Mouse (Mus musculus): ENCODE measurements around the gene Vsnl1. TPM values are rescaled to one million over a fixed set of nuclear protein-coding genes. Genes with fewer than 3 reads are reported as not detected.

Vsnl1 gene
- polyA plus RNA-seq, 1 experiment from 2014 or later: 1.0 TPM

- H3K27ac ChIP-seq (ENCODE audit: low read length): no peak overlapping the region
- WGBS: 9% methylated on average over 15 of the region's 15 CpGs
- ATAC-seq (ENCODE audit: insufficient read depth, low FRiP score): no peak
- H3K4me1 ChIP-seq (ENCODE audit: control insufficient read depth, insufficient read depth, low read length): peaks cover 6% of the 10 kb centered on the region
- H3K9me3 ChIP-seq (replicated peaks; ENCODE audit: control insufficient read depth, low read length): no peaks in the 10 kb centered on the region
- H3K27me3 ChIP-seq (ENCODE audit: control insufficient read depth, insufficient read depth, low read length): peaks cover 17% of the 10 kb centered on the region
- peak overlapping the region; percentile 71 for H3K4me2 ChIP-seq (ENCODE audit: low read depth, low read length)
- no peaks in the 10 kb centered on the region for H3K36me3 ChIP-seq (ENCODE audit: control insufficient read depth, insufficient read depth, low read length)
- peak overlapping the region; percentile 46 for H3K4me3 ChIP-seq (replicated peaks; ENCODE audit: low read length)
- no peak overlapping the region for H3K9ac ChIP-seq (ENCODE audit: low read length)
Observed at GRCm38 (mm10) chr12:11435246-11436022, 979 bp downstream of the Vsnl1 start.

GRCm38 (mm10) chr12:11434446-11434845, 2.0 kb downstream of the Vsnl1 start:
- Histone ChIP-seq H3K9me3 (replicated peaks; ENCODE audit: control insufficient read depth, low read length) (no peaks in the 10 kb centered on the region), H3K36me3 (ENCODE audit: control insufficient read depth, insufficient read depth, low read length) (no peaks in the 10 kb centered on the region), H3K4me3 (replicated peaks; ENCODE audit: low read length) (no peak overlapping the region), H3K4me2 (ENCODE audit: low read depth, low read length) (no peak overlapping the region), H3K27me3 (ENCODE audit: control insufficient read depth, insufficient read depth, low read length) (peaks cover 17% of the 10 kb centered on the region), H3K9ac (ENCODE audit: low read length) (no peak overlapping the region), H3K27ac (ENCODE audit: low read length) (no peak overlapping the region), H3K4me1 (ENCODE audit: control insufficient read depth, insufficient read depth, low read length) (peaks cover 6% of the 10 kb centered on the region)
- no peak for ATAC-seq (ENCODE audit: insufficient read depth, low FRiP score)
- 79% methylated on average over 8 of the region's 8 CpGs for WGBS

DNA sequence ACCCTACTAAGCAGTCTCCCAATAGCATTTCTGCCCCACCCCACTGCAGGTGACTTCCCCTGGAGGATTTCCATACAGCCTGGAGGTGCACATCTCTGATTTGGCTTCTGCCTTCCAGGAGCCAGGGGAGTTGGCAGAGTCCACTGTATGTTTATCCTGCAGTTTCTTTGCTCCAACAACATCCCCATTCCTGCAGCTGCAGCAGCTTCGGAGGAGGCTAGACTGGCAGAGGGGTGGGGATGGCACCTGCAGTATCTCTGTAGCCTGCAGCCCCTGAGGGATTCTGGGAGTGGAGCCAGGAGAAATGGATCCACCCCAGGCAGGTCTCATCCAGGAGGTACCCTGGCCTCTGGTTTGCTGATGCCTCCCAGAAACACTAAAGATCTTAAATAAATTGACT, 2.7 kb downstream of the Vsnl1 start:
- Histone ChIP-seq H3K4me3 (replicated peaks; ENCODE audit: low read length) (no peak overlapping the region), H3K36me3 (ENCODE audit: control insufficient read depth, insufficient read depth, low read length) (no peaks in the 10 kb centered on the region), H3K27me3 (ENCODE audit: control insufficient read depth, insufficient read depth, low read length) (peaks cover 17% of the 10 kb centered on the region), H3K9ac (ENCODE audit: low read length) (no peak overlapping the region), H3K9me3 (replicated peaks; ENCODE audit: control insufficient read depth, low read length) (no peaks in the 10 kb centered on the region), H3K4me2 (ENCODE audit: low read depth, low read length) (no peak overlapping the region), H3K4me1 (ENCODE audit: control insufficient read depth, insufficient read depth, low read length) (peaks cover 6% of the 10 kb centered on the region), H3K27ac (ENCODE audit: low read length) (no peak overlapping the region)
- no peak for ATAC-seq (ENCODE audit: insufficient read depth, low FRiP score)
- 26% methylated on average over 1 of the region's 1 CpGs for WGBS

GRCm38 (mm10) chr12:11433126-11433525, 3.3 kb downstream of the Vsnl1 start:
- no peak overlapping the region for H3K4me2 ChIP-seq (ENCODE audit: low read depth, low read length)

DNA sequence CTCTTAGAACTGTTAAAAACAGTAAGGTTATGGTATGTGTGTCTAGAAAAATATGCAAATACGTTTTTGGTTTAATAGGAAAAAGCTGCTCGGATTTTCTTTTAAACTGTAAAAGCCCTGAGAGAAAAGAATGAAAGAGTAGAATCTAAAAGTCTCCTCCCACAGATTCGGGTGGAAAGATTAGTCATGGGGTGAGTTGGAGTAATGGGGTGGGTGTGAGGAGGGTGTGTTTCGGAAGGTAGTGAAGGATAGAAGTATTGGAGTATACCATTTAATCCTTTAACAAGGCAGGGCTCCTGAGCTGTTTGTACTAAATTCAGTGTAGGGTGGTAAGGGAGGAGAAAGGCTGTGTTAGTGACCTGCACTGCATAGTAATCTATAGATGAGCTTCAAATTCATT, 9.0 kb downstream of the Vsnl1 start:
- no peaks in the 10 kb centered on the region for H3K9me3 ChIP-seq (replicated peaks; ENCODE audit: control insufficient read depth, low read length)
- H3K4me1 ChIP-seq (ENCODE audit: control insufficient read depth, insufficient read depth, low read length): no peaks in the 10 kb centered on the region
- WGBS: 57% methylated on average over 4 of the region's 4 CpGs
- H3K27me3 ChIP-seq (ENCODE audit: control insufficient read depth, insufficient read depth, low read length): no peaks in the 10 kb centered on the region
- ATAC-seq (ENCODE audit: insufficient read depth, low FRiP score): no peak
- H3K27ac ChIP-seq (ENCODE audit: low read length): no peak overlapping the region
- H3K4me3 ChIP-seq (replicated peaks; ENCODE audit: low read length): no peak overlapping the region
- no peaks in the 10 kb centered on the region for H3K36me3 ChIP-seq (ENCODE audit: control insufficient read depth, insufficient read depth, low read length)
- H3K4me2 ChIP-seq (ENCODE audit: low read depth, low read length): no peak overlapping the region
- H3K9ac ChIP-seq (ENCODE audit: low read length): no peak overlapping the region

More at GRCm38 (mm10) chr12:11433126-11433525, 3.3 kb downstream of the Vsnl1 start:
- Histone ChIP-seq H3K9me3 (replicated peaks; ENCODE audit: control insufficient read depth, low read length) (no peaks in the 10 kb centered on the region), H3K27me3 (ENCODE audit: control insufficient read depth, insufficient read depth, low read length) (peaks cover 14% of the 10 kb centered on the region), H3K27ac (ENCODE audit: low read length) (no peak overlapping the region), H3K9ac (ENCODE audit: low read length) (no peak overlapping the region), H3K4me3 (replicated peaks; ENCODE audit: low read length) (no peak overlapping the region), H3K36me3 (ENCODE audit: control insufficient read depth, insufficient read depth, low read length) (no peaks in the 10 kb centered on the region), H3K4me1 (ENCODE audit: control insufficient read depth, insufficient read depth, low read length) (peaks cover 6% of the 10 kb centered on the region)
- ATAC-seq (ENCODE audit: insufficient read depth, low FRiP score): no peak
- WGBS: 88% methylated on average over 1 of the region's 1 CpGs

DNA sequence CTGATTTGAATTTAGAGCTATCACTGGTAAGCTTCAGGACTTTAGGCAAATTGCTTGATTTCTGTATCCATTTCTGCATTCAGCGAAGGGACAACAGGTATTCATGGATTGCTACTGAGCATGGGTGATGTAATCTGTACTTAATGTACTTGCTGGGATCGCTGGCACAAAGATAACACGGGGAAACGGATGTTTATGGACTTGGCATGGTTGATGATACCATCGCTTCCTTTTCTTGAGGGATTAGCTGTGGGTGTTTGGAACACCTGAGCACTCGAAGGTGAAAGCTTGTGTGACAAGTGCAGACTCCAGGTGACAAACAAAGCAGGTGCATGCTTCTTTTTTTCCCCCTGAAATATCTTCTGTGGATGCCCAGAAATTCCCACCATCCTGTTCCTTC, 18.3 kb downstream of the Vsnl1 start:
- no peaks in the 10 kb centered on the region for H3K36me3 ChIP-seq (ENCODE audit: control insufficient read depth, insufficient read depth, low read length)
- no peak overlapping the region for H3K9ac ChIP-seq (ENCODE audit: low read length)
- H3K4me3 ChIP-seq (replicated peaks; ENCODE audit: low read length): no peak overlapping the region
- 76% methylated on average over 6 of the region's 6 CpGs for WGBS
- no peak overlapping the region for H3K27ac ChIP-seq (ENCODE audit: low read length)
- no peak for ATAC-seq (ENCODE audit: insufficient read depth, low FRiP score)
- no peaks in the 10 kb centered on the region for H3K4me1 ChIP-seq (ENCODE audit: control insufficient read depth, insufficient read depth, low read length)
- H3K4me2 ChIP-seq (ENCODE audit: low read depth, low read length): no peak overlapping the region
- no peaks in the 10 kb centered on the region for H3K27me3 ChIP-seq (ENCODE audit: control insufficient read depth, insufficient read depth, low read length)
- H3K9me3 ChIP-seq (replicated peaks; ENCODE audit: control insufficient read depth, low read length): peaks cover 4% of the 10 kb centered on the region

DNA sequence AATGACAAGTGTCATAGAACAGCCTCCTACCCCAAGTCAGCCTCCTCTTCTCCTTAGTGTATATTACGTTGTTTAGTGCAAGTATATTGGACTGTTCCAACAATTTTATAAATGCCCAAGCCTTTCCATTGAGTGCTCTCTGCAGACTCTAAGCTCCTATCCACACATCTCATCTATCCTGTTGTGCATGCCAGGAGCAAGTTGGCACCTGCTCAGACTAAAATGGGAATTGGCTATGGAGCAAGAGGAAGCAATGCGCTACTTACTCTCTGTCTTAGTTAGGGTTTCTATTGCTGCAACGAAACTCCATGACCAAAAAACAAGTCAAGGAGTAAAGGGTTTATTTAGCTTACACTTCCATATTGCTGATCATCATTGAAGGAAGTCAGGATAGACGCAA, 28.7 kb downstream of the Vsnl1 start:
- WGBS: 87% methylated on average over 4 of the region's 4 CpGs
- H3K27me3 ChIP-seq (ENCODE audit: control insufficient read depth, insufficient read depth, low read length): no peaks in the 10 kb centered on the region

DNA sequence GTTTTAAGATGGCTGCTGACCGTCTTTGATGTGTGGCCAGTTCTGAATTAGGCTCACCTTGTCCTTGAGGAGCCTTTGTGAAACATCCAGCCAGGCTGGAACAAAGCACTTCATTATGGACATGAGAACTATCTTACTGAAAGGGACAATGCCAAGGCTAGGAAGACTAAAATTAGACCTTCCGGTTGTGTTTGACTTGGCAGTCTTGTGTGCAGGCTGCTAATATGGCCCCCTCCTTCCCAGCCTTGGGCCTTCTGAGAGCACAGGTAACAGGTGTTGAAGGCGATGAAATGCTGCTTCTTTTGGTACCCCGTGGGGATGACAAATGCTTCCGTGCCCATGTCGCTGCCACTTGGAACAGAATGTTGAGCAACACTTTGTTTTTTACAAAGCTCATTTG, 37.6 kb downstream of the Vsnl1 start:
- H3K27me3 ChIP-seq (ENCODE audit: control insufficient read depth, insufficient read depth, low read length): no peaks in the 10 kb centered on the region
- no peaks in the 10 kb centered on the region for H3K36me3 ChIP-seq (ENCODE audit: control insufficient read depth, insufficient read depth, low read length)
- H3K27ac ChIP-seq (ENCODE audit: low read length): no peak overlapping the region
- no peak overlapping the region for H3K4me2 ChIP-seq (ENCODE audit: low read depth, low read length)
- H3K9ac ChIP-seq (ENCODE audit: low read length): no peak overlapping the region
- no peaks in the 10 kb centered on the region for H3K4me1 ChIP-seq (ENCODE audit: control insufficient read depth, insufficient read depth, low read length)
- H3K4me3 ChIP-seq (replicated peaks; ENCODE audit: low read length): no peak overlapping the region
- no peaks in the 10 kb centered on the region for H3K9me3 ChIP-seq (replicated peaks; ENCODE audit: control insufficient read depth, low read length)
- no peak for ATAC-seq (ENCODE audit: insufficient read depth, low FRiP score)
- WGBS: 90% methylated on average over 6 of the region's 6 CpGs

More for the DNA sequence above, 28.7 kb downstream of the Vsnl1 start:
- Histone ChIP-seq H3K4me2 (ENCODE audit: low read depth, low read length) (no peak overlapping the region), H3K9me3 (replicated peaks; ENCODE audit: control insufficient read depth, low read length) (no peaks in the 10 kb centered on the region), H3K4me1 (ENCODE audit: control insufficient read depth, insufficient read depth, low read length) (no peaks in the 10 kb centered on the region), H3K4me3 (replicated peaks; ENCODE audit: low read length) (no peak overlapping the region), H3K27ac (ENCODE audit: low read length) (no peak overlapping the region), H3K9ac (ENCODE audit: low read length) (no peak overlapping the region), H3K36me3 (ENCODE audit: control insufficient read depth, insufficient read depth, low read length) (no peaks in the 10 kb centered on the region)
- no peak for ATAC-seq (ENCODE audit: insufficient read depth, low FRiP score)

DNA sequence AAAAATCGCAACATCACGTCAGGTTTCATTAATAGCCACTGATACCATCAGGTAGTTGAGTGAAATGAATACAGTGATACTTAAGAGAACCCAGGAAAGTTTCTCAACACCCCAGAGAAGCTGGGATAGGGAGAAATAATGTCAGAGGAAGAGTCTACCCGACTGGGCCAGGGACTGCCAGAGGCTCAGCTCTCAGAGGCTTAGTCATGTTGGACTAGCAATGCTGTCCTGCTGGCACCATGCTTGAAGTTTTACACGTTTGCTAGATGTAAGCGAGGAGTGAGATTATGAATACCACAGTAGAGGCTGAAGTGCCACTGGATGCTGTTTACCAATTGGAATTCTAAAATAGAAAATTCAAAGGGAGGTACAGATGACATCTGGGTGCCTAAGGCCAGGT, 39.4 kb downstream of the Vsnl1 start:
- no peaks in the 10 kb centered on the region for H3K4me1 ChIP-seq (ENCODE audit: control insufficient read depth, insufficient read depth, low read length)
- H3K27me3 ChIP-seq (ENCODE audit: control insufficient read depth, insufficient read depth, low read length): no peaks in the 10 kb centered on the region
- no peaks in the 10 kb centered on the region for H3K36me3 ChIP-seq (ENCODE audit: control insufficient read depth, insufficient read depth, low read length)
- 76% methylated on average over 5 of the region's 5 CpGs for WGBS
- no peak for ATAC-seq (ENCODE audit: insufficient read depth, low FRiP score)
- no peaks in the 10 kb centered on the region for H3K9me3 ChIP-seq (replicated peaks; ENCODE audit: control insufficient read depth, low read length)
- H3K4me3 ChIP-seq (replicated peaks; ENCODE audit: low read length): no peak overlapping the region
- no peak overlapping the region for H3K9ac ChIP-seq (ENCODE audit: low read length)
- no peak overlapping the region for H3K4me2 ChIP-seq (ENCODE audit: low read depth, low read length)
- H3K27ac ChIP-seq (ENCODE audit: low read length): no peak overlapping the region
